Mouse (Mus musculus) heart, adult 9 months (tissue): ENCODE measurements at regions not wholly inside any gene's neighbourhood (a gene's known extent, or its start where the extent isn't known, plus 50 kb on each side); places are given as distances from the start of the nearest gene placed in this dataset.

Source experiments
- DNase-seq, 2 experiments: peaks; one replicate each; pipeline ENCODE4 v3.0.0; 2022; ENCODE audit warnings: low spot score in 2 of 2

GRCm38 (mm10) chr4:81970472-81970871, 527.9 kb upstream of the Mpdz start:
- peak; percentile 13 to 21 for DNase-seq

GRCm38 (mm10) chr4:81969621-81970115, 527.1 kb upstream of the Mpdz start:
- DNase-seq: no peak

- DNase-seq: no peak
These were observed 523.5 kb upstream of the Mpdz start for GRCm38 (mm10) chr4:81966054-81966623.

- DNase-seq: no peak
These were observed 520.5 kb upstream of the Mpdz start for GRCm38 (mm10) chr4:81963112-81963511.

GRCm38 (mm10) chr4:81962586-81962985, 520.0 kb upstream of the Mpdz start:
- DNase-seq: no peak

GRCm38 (mm10) chr4:81960552-81961534, 518.2 kb upstream of the Mpdz start:
- DNase-seq: no peak

GRCm38 (mm10) chr4:81956926-81957694, 514.5 kb upstream of the Mpdz start:
- peak; percentile 4 to 8 for DNase-seq

- no peak for DNase-seq
These were observed 510.4 kb upstream of the Mpdz start for GRCm38 (mm10) chr4:81953023-81953422.

GRCm38 (mm10) chr4:81937384-81937783, 494.8 kb upstream of the Mpdz start:
- no peak for DNase-seq

GRCm38 (mm10) chr4:81930956-81931355, 488.3 kb upstream of the Mpdz start:
- no peak for DNase-seq

GRCm38 (mm10) chr4:81928581-81929244, 486.1 kb upstream of the Mpdz start:
- peak; percentile 10 to 15 for DNase-seq

GRCm38 (mm10) chr4:81927176-81927714, 484.6 kb upstream of the Mpdz start:
- DNase-seq: no peak

GRCm38 (mm10) chr4:81926662-81927141, 484.1 kb upstream of the Mpdz start:
- no peak for DNase-seq

- DNase-seq: no peak
These were observed 483.0 kb upstream of the Mpdz start for GRCm38 (mm10) chr4:81925611-81926010.

GRCm38 (mm10) chr4:81924120-81924519, 481.5 kb upstream of the Mpdz start:
- DNase-seq: no peak

- no peak for DNase-seq
These were observed 480.3 kb upstream of the Mpdz start for GRCm38 (mm10) chr4:81922876-81923275.

GRCm38 (mm10) chr4:81914971-81915370, 472.4 kb upstream of the Mpdz start:
- DNase-seq: no peak

- peak; percentile 73 to 80 for DNase-seq
These were observed 470.7 kb upstream of the Mpdz start for GRCm38 (mm10) chr4:81913296-81913695.

GRCm38 (mm10) chr4:81912653-81913052, 470.0 kb upstream of the Mpdz start:
- DNase-seq: peak; percentile 79 to 83

GRCm38 (mm10) chr4:81899961-81900540, 457.4 kb upstream of the Mpdz start:
- peak; percentile 29 to 50 for DNase-seq

- DNase-seq: no peak
These were observed 456.0 kb upstream of the Mpdz start for GRCm38 (mm10) chr4:81898661-81899060.
